Mouse (Mus musculus): ENCODE results near the gene Ankra2. TPM values are rescaled to one million over a fixed set of nuclear protein-coding genes. Genes with fewer than 3 reads are reported as not detected.

The Ankra2 gene
- polyA plus RNA-seq, 1 experiment from 2014 or later = 16.8 TPM

DNA sequence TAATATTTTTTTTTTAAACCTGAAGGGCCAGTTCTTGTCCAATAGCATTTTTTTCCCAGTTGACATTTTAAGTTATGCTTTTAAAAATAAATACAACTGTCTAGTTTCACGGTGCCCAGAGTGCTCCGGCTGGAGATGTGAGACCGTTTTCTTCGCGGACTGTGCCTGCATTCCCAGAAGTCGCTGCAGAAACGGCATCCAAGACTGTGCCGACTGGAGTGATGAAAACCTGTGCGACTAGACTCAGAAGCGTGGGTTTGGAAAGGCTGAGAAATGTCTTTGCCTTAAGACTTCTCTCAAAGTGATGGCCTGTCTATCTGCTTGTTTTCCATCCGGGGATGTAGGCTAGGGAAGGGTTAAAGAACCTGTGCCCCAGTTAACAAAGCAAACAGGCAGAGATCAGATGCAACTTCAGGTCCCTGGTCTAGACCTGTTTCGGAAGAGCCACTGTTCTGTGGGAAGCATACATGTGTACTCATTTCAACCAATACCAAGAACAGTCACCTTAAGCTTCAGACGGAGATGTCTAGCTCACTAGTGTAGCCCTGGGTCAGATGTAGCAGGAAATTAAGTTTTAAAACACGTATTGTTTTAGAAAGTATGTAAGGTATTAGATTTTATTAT, 44.1 kb downstream of the Ankra2 start:
- Histone ChIP-seq H3K4me2 (ENCODE audit: low read depth, low read length) (peak overlapping the region; percentile 24; the same call in 1 of the 2 replicates), H3K27ac (ENCODE audit: low read length) (no peak overlapping the region), H3K27me3 (ENCODE audit: control insufficient read depth, insufficient read depth, low read depth, low read length) (no peaks in the 10 kb centered on the region), H3K36me3 (ENCODE audit: control insufficient read depth, insufficient read depth, low read length) (peaks cover 28% of the 10 kb centered on the region), H3K9me3 (ENCODE audit: control insufficient read depth, low read length) (no peaks in the 10 kb centered on the region), H3K4me3 (ENCODE audit: low read length) (no peak overlapping the region), H3K9ac (ENCODE audit: low read length) (no peak overlapping the region), H3K4me1 (replicated peaks; ENCODE audit: control insufficient read depth, insufficient read depth, low read length) (peaks cover 11% of the 10 kb centered on the region)
- WGBS = 25% methylated on average over 14 of the region's 14 CpGs
- peak; percentile 44; the same call in 1 of the 2 replicates for ATAC-seq (ENCODE audit: low read depth)

DNA sequence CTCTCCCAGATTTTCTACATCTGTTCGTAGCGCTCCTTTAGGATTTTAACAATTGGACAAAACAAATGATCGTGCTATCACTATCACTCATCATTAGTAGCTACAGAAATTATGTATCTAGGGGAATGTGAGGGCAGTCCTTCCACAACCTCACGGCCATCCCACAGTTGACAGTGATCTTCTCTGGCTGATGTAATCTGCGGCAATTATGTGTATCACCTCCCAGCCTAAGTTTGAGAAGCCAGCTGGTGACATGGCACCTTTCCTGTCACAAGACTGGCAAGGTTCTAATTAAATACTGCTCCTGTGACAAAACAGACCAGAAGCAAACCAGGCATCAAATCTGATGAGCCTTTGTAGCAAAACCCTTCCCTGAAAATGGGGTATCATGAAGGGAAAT, 45.1 kb downstream of the Ankra2 start:
- Histone ChIP-seq H3K27ac (ENCODE audit: low read length) (no peak overlapping the region), H3K4me1 (replicated peaks; ENCODE audit: control insufficient read depth, insufficient read depth, low read length) (peaks cover 11% of the 10 kb centered on the region), H3K9me3 (ENCODE audit: control insufficient read depth, low read length) (no peaks in the 10 kb centered on the region), H3K4me2 (ENCODE audit: low read depth, low read length) (no peak overlapping the region), H3K9ac (ENCODE audit: low read length) (no peak overlapping the region), H3K4me3 (ENCODE audit: low read length) (no peak overlapping the region), H3K36me3 (ENCODE audit: control insufficient read depth, insufficient read depth, low read length) (peaks cover 35% of the 10 kb centered on the region), H3K27me3 (ENCODE audit: control insufficient read depth, insufficient read depth, low read depth, low read length) (no peaks in the 10 kb centered on the region)
- WGBS = 71% methylated on average over 5 of the region's 5 CpGs
- ATAC-seq (ENCODE audit: low read depth) = no peak

DNA sequence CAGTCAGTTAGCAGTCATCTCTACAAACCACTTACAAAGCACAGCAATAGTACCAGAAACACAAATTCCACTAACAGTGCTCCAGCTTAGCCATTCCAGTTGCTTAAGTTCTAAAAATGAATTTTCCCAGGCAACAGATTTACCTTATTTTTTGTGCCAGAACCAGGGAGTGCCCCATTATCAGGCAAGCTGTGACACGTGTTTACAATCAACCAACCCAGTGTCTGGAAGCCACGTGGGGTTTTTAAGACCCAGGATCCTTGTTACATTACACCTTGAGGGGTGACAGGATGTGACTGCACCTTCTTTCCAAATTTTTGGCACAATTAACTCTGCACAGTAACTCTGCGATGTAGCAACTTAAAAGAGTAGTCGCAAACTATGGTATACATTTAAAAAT, 45.9 kb downstream of the Ankra2 start:
- no peak overlapping the region for H3K4me2 ChIP-seq (ENCODE audit: low read depth, low read length)
- no peak overlapping the region for H3K4me3 ChIP-seq (ENCODE audit: low read length)
- ATAC-seq (ENCODE audit: low read depth) = no peak
- no peak overlapping the region for H3K27ac ChIP-seq (ENCODE audit: low read length)
- no peaks in the 10 kb centered on the region for H3K27me3 ChIP-seq (ENCODE audit: control insufficient read depth, insufficient read depth, low read depth, low read length)
- WGBS = 71% methylated on average over 4 of the region's 4 CpGs
- H3K36me3 ChIP-seq (ENCODE audit: control insufficient read depth, insufficient read depth, low read length) = peaks cover 42% of the 10 kb centered on the region
- peaks cover 13% of the 10 kb centered on the region for H3K4me1 ChIP-seq (replicated peaks; ENCODE audit: control insufficient read depth, insufficient read depth, low read length)
- no peaks in the 10 kb centered on the region for H3K9me3 ChIP-seq (ENCODE audit: control insufficient read depth, low read length)
- no peak overlapping the region for H3K9ac ChIP-seq (ENCODE audit: low read length)

DNA sequence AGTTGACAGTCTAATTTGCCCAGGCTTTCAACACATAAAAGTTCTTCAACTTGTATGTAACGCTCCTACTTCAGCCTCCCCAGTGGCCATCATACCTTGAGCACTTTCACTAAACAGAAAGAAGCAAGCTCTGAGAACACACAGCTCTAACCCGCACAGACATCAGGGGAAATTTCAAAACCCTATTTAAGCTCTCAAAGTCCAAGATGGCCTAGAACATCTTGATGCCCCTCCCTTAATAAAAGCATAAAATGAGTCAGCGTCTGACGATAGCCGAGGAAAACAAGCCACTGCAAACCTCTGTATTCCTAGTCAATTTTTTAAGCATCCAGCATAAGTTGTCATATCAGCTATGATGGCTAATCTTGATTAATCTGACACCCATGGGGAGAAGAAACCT, 48.7 kb downstream of the Ankra2 start:
- no peak overlapping the region for H3K27ac ChIP-seq (ENCODE audit: low read length)
- H3K9me3 ChIP-seq (ENCODE audit: control insufficient read depth, low read length) = no peaks in the 10 kb centered on the region
- peaks cover 44% of the 10 kb centered on the region for H3K36me3 ChIP-seq (ENCODE audit: control insufficient read depth, insufficient read depth, low read length)
- ATAC-seq (ENCODE audit: low read depth) = no peak
- H3K27me3 ChIP-seq (ENCODE audit: control insufficient read depth, insufficient read depth, low read depth, low read length) = no peaks in the 10 kb centered on the region
- no peak overlapping the region for H3K4me3 ChIP-seq (ENCODE audit: low read length)
- WGBS = 93% methylated on average over 5 of the region's 5 CpGs
- H3K9ac ChIP-seq (ENCODE audit: low read length) = no peak overlapping the region
- H3K4me2 ChIP-seq (ENCODE audit: low read depth, low read length) = no peak overlapping the region
- H3K4me1 ChIP-seq (replicated peaks; ENCODE audit: control insufficient read depth, insufficient read depth, low read length) = peaks cover 20% of the 10 kb centered on the region

DNA sequence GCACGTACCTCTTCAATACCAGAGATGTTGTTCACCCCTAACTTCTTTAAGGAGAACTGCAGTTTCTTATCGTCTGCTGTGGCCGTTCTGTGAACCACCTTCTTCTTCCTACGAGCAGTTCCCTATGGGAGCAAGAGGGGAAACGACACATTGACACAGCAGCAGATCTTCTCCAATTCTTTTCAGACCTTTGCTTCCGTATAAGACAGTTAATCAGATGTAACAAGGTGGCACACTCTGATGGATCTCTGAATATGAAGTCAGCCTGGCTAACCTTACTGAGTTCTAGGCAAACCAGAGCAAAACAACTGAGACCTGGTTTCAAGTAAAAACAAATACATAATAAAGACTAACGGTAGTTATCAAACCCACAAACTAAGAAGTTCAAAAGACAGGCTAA, 50.8 kb downstream of the Ankra2 start:
- peaks cover 43% of the 10 kb centered on the region for H3K36me3 ChIP-seq (ENCODE audit: control insufficient read depth, insufficient read depth, low read length)
- ATAC-seq (ENCODE audit: low read depth) = no peak

DNA sequence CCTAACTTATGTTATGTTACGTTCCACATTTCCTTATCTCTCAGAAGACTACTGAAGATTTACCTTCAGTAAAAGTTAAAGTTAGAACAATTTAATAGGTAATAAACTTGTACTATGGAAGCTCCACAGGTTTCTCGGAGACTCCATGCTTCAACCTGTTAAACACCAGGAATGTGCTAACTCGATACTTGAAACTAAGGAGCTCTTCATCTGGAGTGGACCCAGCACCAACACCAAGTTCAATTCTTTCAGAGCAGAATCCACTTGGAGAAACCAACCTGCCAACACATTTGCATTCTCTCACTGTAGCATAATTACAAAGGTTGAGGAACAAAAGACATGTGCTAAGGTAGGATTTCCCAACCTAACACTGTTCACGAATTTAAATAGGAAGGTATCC, 52.2 kb downstream of the Ankra2 start:
- H3K4me3 ChIP-seq (ENCODE audit: low read length) = peak overlapping the region; percentile 6; the same call in 1 of the 2 replicates
- 44% methylated on average over 4 of the region's 4 CpGs for WGBS

More for the DNA sequence above, 50.8 kb downstream of the Ankra2 start:
- Histone ChIP-seq H3K4me2 (ENCODE audit: low read depth, low read length) (no peak overlapping the region), H3K9ac (ENCODE audit: low read length) (no peak overlapping the region), H3K27ac (ENCODE audit: low read length) (no peak overlapping the region), H3K4me1 (replicated peaks; ENCODE audit: control insufficient read depth, insufficient read depth, low read length) (peaks cover 16% of the 10 kb centered on the region), H3K9me3 (ENCODE audit: control insufficient read depth, low read length) (no peaks in the 10 kb centered on the region), H3K4me3 (ENCODE audit: low read length) (no peak overlapping the region), H3K27me3 (ENCODE audit: control insufficient read depth, insufficient read depth, low read depth, low read length) (no peaks in the 10 kb centered on the region)
- 66% methylated on average over 7 of the region's 7 CpGs for WGBS

DNA sequence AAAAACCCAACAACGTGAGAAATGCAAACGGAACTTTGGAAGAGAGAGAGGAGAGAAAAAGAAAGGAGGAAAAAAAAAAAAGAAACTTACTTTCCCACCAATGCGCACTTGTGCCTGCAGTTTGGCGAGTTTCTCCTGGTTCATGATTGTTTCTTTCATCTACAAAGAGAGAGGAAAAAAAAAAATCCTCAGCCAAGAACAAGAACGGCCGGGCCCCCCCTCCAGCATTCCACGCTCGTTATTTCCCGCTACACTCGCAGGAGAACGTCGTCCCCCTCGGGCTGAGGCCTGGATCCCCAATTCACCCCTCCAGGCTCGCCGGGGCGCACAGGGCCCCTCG, 53.2 kb downstream of the Ankra2 start:
- Histone ChIP-seq H3K4me1 (replicated peaks; ENCODE audit: control insufficient read depth, insufficient read depth, low read length) (peaks cover 16% of the 10 kb centered on the region), H3K4me3 (ENCODE audit: low read length) (peak overlapping the region; percentile 95), H3K9ac (ENCODE audit: low read length) (peak overlapping the region; percentile 99), H3K27me3 (ENCODE audit: control insufficient read depth, insufficient read depth, low read depth, low read length) (no peaks in the 10 kb centered on the region), H3K9me3 (ENCODE audit: control insufficient read depth, low read length) (no peaks in the 10 kb centered on the region), H3K4me2 (ENCODE audit: low read depth, low read length) (peak overlapping the region; percentile 85), H3K27ac (ENCODE audit: low read length) (peak overlapping the region; percentile 81), H3K36me3 (ENCODE audit: control insufficient read depth, insufficient read depth, low read length) (peaks cover 24% of the 10 kb centered on the region)
- 0% methylated on average over 17 of the region's 17 CpGs for WGBS
- ATAC-seq (ENCODE audit: low read depth) = no peak

More for the DNA sequence above, 52.2 kb downstream of the Ankra2 start:
- Histone ChIP-seq H3K27me3 (ENCODE audit: control insufficient read depth, insufficient read depth, low read depth, low read length) (no peaks in the 10 kb centered on the region), H3K4me1 (replicated peaks; ENCODE audit: control insufficient read depth, insufficient read depth, low read length) (peaks cover 16% of the 10 kb centered on the region), H3K27ac (ENCODE audit: low read length) (no peak overlapping the region), H3K9me3 (ENCODE audit: control insufficient read depth, low read length) (no peaks in the 10 kb centered on the region), H3K4me2 (ENCODE audit: low read depth, low read length) (peak overlapping the region; percentile 85), H3K36me3 (ENCODE audit: control insufficient read depth, insufficient read depth, low read length) (peaks cover 34% of the 10 kb centered on the region), H3K9ac (ENCODE audit: low read length) (no peak overlapping the region)
- no peak for ATAC-seq (ENCODE audit: low read depth)

DNA sequence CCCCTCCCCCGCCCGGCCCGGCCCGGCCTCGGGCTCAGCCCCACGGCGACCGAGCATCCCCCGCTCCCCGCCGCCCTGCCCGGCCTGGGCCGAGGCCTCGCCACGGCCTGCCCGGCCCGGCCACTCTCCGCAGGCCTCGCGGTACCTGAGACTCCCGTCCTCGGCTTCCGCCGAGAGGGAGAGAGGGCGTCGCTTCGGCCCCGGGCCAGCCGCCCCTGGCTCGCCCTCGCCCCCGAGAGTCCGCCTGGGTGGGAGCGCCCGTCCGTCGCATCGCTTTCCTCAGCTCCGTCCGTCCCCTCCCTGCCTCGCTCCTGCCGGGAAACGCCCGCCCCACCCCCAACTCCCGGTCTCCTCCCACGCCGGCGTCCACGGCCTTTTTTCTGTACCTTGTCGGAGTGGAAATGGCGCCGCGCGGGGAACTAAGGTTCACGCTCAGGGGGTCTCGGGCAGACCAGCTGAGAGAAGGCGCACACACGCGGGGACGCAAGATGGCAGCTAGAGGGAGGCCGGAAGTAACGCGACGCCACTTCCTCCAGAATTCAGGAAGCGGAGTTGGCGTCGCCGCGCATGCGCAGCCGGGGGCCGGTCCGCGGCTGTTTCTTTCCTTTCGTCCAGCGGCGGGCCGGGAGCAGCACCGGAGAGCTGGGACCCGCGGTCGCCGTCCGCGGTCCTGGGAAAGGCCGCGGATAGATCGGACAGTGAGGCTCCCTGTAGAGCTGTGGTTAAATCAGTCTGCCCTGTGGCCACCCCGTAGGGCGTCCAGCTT, 53.8 kb downstream of the Ankra2 start, which contains the start of gene Btf3:
Gene Btf3 (minus strand): TSS at position 527 of the 766 bp plus-strand sequence.
- H3K9me3 ChIP-seq (ENCODE audit: control insufficient read depth, low read length) = no peaks in the 10 kb centered on the region
- under 1% methylated on average over 82 of the region's 90 CpGs for WGBS
- peak within 1 kb of the TSS; percentile 95 for H3K4me3 ChIP-seq (ENCODE audit: low read length)
- H3K36me3 ChIP-seq (ENCODE audit: control insufficient read depth, insufficient read depth, low read length) = peaks cover 19% of the 10 kb centered on the region
- H3K9ac ChIP-seq (ENCODE audit: low read length) = peak within 1 kb of the TSS; percentile 99
- H3K4me1 ChIP-seq (replicated peaks; ENCODE audit: control insufficient read depth, insufficient read depth, low read length) = peaks cover 16% of the 10 kb centered on the region
- ATAC-seq (ENCODE audit: low read depth) = peak; percentile 92
- H3K27me3 ChIP-seq (ENCODE audit: control insufficient read depth, insufficient read depth, low read depth, low read length) = no peaks in the 10 kb centered on the region
- peak within 1 kb of the TSS; percentile 81 for H3K27ac ChIP-seq (ENCODE audit: low read length)
- peak within 1 kb of the TSS; percentile 85 for H3K4me2 ChIP-seq (ENCODE audit: low read depth, low read length)

DNA sequence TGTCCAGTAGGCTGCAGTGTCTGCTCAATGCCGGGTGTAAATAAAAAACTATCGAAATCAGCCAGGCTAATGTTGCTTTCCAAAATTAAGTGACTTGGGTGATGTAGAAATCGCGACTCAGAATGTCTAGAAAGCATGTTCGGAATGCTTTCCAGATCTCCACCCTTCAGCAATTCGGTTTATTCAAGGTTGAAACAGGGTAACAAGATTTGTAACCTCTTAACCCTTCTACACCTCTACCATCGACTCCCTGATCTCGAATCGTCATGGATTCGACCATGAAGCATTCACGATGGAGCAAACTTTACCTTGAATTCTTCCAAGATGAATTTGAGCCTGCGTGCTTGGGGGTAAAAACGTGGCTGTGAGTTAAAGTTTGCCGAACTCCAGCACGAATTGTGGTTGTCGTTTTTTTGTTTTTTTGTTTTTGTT, 54.4 kb downstream of the Ankra2 start:
- peak overlapping the region; percentile 95 for H3K4me3 ChIP-seq (ENCODE audit: low read length)
- no peaks in the 10 kb centered on the region for H3K27me3 ChIP-seq (ENCODE audit: control insufficient read depth, insufficient read depth, low read depth, low read length)
- peak; percentile 23 for ATAC-seq (ENCODE audit: low read depth)
- H3K27ac ChIP-seq (ENCODE audit: low read length) = peak overlapping the region; percentile 81
- H3K9ac ChIP-seq (ENCODE audit: low read length) = peak overlapping the region; percentile 99
- H3K4me2 ChIP-seq (ENCODE audit: low read depth, low read length) = peak overlapping the region; percentile 75
- peaks cover 16% of the 10 kb centered on the region for H3K4me1 ChIP-seq (replicated peaks; ENCODE audit: control insufficient read depth, insufficient read depth, low read length)
- H3K36me3 ChIP-seq (ENCODE audit: control insufficient read depth, insufficient read depth, low read length) = peaks cover 13% of the 10 kb centered on the region
- H3K9me3 ChIP-seq (ENCODE audit: control insufficient read depth, low read length) = no peaks in the 10 kb centered on the region
- 2% methylated on average over 16 of the region's 16 CpGs for WGBS

Data from lung, embryonic 16.5 days (tissue).